Mouse (Mus musculus): ENCODE results near the gene Ripor3. TPM values are rescaled to one million over a fixed set of nuclear protein-coding genes. Genes with fewer than 3 reads are reported as not detected.

The Ripor3 gene
- total RNA-seq, 1 experiment = 0.98 TPM

GRCm38 (mm10) chr2:167980391-167980790, 30.0 kb downstream of the Ripor3 start:
- 0 out of 4 replicates have a peak, but pooled peaks cover 0 to 2% of the 10 kb centered on the region in 2 experiments for H3K4me1 ChIP-seq (ENCODE audit: control insufficient read depth in 2 of 2, insufficient read depth in 2 of 2, low read length in 2 of 2, poor library complexity in 1 of 2)
- in situ Hi-C loops (cut with MboI; ENCODE audit: low sequenced_read_pairs in 2 of 2, unreplicated experiment in 2 of 2) = no loop called here

DNA sequence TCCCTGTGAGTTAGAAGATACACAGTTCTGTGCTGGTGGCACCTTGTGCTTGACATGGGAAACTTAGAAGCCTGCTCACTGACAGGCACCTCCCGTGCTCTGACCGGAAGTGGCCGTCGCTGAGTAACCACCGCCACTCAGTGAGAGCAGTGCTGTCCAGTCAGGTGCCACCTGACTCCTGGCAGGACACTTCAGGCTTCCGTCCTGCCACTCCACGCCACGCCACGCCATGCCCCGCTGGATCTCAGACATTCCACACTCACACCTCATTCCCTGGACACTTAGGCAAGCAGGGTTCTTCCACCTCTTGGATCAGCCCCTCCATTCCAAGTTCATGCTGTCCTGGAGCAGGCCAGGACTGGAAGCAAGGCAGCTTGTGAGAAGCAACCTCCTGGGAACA, 32.1 kb downstream of the Ripor3 start:
- Histone ChIP-seq H3K27ac (ENCODE audit: insufficient read depth, low read depth, low read length, poor library complexity, severe bottlenecking) (no peak overlapping the region), H3K36me3 (ENCODE audit: control insufficient read depth, insufficient read depth, low read length, poor library complexity, severe bottlenecking) (peaks cover 25% of the 10 kb centered on the region), H3K4me1 (ENCODE audit: control insufficient read depth in 2 of 2, insufficient read depth in 2 of 2, low read length in 2 of 2, poor library complexity in 1 of 2) (0 out of 4 replicates have a peak, but pooled peaks cover 0 to 2% of the 10 kb centered on the region in 2 experiments), H3K4me3 (ENCODE audit: insufficient read depth in 1 of 2, low read depth in 1 of 2, low read length in 2 of 2, poor library complexity in 1 of 2, severe bottlenecking in 1 of 2) (no peak overlapping the region), H3K9ac (ENCODE audit: insufficient read depth, low read depth, low read length, poor library complexity, severe bottlenecking) (no peak overlapping the region), H3K9me3 (ENCODE audit: control insufficient read depth, insufficient read depth, low read depth, low read length) (no peaks in the 10 kb centered on the region)
- in situ Hi-C loops (cut with MboI; ENCODE audit: low sequenced_read_pairs in 2 of 2, unreplicated experiment in 2 of 2) = no loop called here
- TF ChIP-seq CHD2 (IDR thresholded peaks at IDR 0.05; ENCODE audit: low read depth, low read length) = no peak
- no peak for TF ChIP-seq ZC3H11A (IDR thresholded peaks at IDR 0.05; ENCODE audit: borderline replicate concordance, low read depth, low read length)
- TF ChIP-seq HCFC1 (IDR thresholded peaks at IDR 0.05; ENCODE audit: borderline replicate concordance, insufficient read depth, low read length) = no peak
- TF ChIP-seq ZNF384 (IDR thresholded peaks at IDR 0.05; ENCODE audit: low read depth, low read length) = no peak
- TF ChIP-seq MAFK (IDR thresholded peaks at IDR 0.05; ENCODE audit: insufficient read depth, low read depth, low read length) = no peak
- DNase-seq (ENCODE audit: low read depth, low spot score) = no peak

More at GRCm38 (mm10) chr2:167980391-167980790, 30.0 kb downstream of the Ripor3 start:
- Histone ChIP-seq H3K9me3 (ENCODE audit: control insufficient read depth, insufficient read depth, low read depth, low read length) (no peaks in the 10 kb centered on the region), H3K36me3 (ENCODE audit: control insufficient read depth, insufficient read depth, low read length, poor library complexity, severe bottlenecking) (peaks cover 13% of the 10 kb centered on the region; the same call in 1 of the 2 replicates), H3K4me3 (ENCODE audit: insufficient read depth in 1 of 2, low read depth in 1 of 2, low read length in 2 of 2, poor library complexity in 1 of 2, severe bottlenecking in 1 of 2) (no peak overlapping the region), H3K27ac (ENCODE audit: insufficient read depth, low read depth, low read length, poor library complexity, severe bottlenecking) (no peak overlapping the region), H3K9ac (ENCODE audit: insufficient read depth, low read depth, low read length, poor library complexity, severe bottlenecking) (no peak overlapping the region; the same call in 1 of the 2 replicates)
- TF ChIP-seq HCFC1 (IDR thresholded peaks at IDR 0.05; ENCODE audit: borderline replicate concordance, insufficient read depth, low read length) (no peak), ZC3H11A (IDR thresholded peaks at IDR 0.05; ENCODE audit: borderline replicate concordance, low read depth, low read length) (no peak), CHD2 (IDR thresholded peaks at IDR 0.05; ENCODE audit: low read depth, low read length) (no peak), MAFK (IDR thresholded peaks at IDR 0.05; ENCODE audit: insufficient read depth, low read depth, low read length) (no peak), ZNF384 (IDR thresholded peaks at IDR 0.05; ENCODE audit: low read depth, low read length) (no peak)
- no peak for DNase-seq (ENCODE audit: low read depth, low spot score)

GRCm38 (mm10) chr2:167975746-167976145, 34.7 kb downstream of the Ripor3 start:
- in situ Hi-C loops (cut with MboI; ENCODE audit: low sequenced_read_pairs in 2 of 2, unreplicated experiment in 2 of 2) = no loop called here
- Histone ChIP-seq H3K27ac (ENCODE audit: insufficient read depth, low read depth, low read length, poor library complexity, severe bottlenecking) (no peak overlapping the region), H3K36me3 (ENCODE audit: control insufficient read depth, insufficient read depth, low read length, poor library complexity, severe bottlenecking) (peaks cover 30% of the 10 kb centered on the region)

GRCm38 (mm10) chr2:167972809-167973208, 37.6 kb downstream of the Ripor3 start:
- in situ Hi-C loops (cut with MboI; ENCODE audit: low sequenced_read_pairs in 2 of 2, unreplicated experiment in 2 of 2) = no loop called here
- H3K36me3 ChIP-seq (ENCODE audit: control insufficient read depth, insufficient read depth, low read length, poor library complexity, severe bottlenecking) = peaks cover 35% of the 10 kb centered on the region
- no peak overlapping the region for H3K4me3 ChIP-seq (ENCODE audit: insufficient read depth in 1 of 2, low read depth in 1 of 2, low read length in 2 of 2, poor library complexity in 1 of 2, severe bottlenecking in 1 of 2)
- H3K9me3 ChIP-seq (ENCODE audit: control insufficient read depth, insufficient read depth, low read depth, low read length) = no peaks in the 10 kb centered on the region
- TF ChIP-seq ZNF384 (IDR thresholded peaks at IDR 0.05; ENCODE audit: low read depth, low read length) (no peak), MAFK (IDR thresholded peaks at IDR 0.05; ENCODE audit: insufficient read depth, low read depth, low read length) (no peak), ZC3H11A (IDR thresholded peaks at IDR 0.05; ENCODE audit: borderline replicate concordance, low read depth, low read length) (no peak), HCFC1 (IDR thresholded peaks at IDR 0.05; ENCODE audit: borderline replicate concordance, insufficient read depth, low read length) (no peak)
- H3K27ac ChIP-seq (ENCODE audit: insufficient read depth, low read depth, low read length, poor library complexity, severe bottlenecking) = no peak overlapping the region
- no peak overlapping the region for H3K9ac ChIP-seq (ENCODE audit: insufficient read depth, low read depth, low read length, poor library complexity, severe bottlenecking)
- DNase-seq (ENCODE audit: low read depth, low spot score) = no peak
- 0 out of 4 replicates have a peak, but pooled peaks cover 0 to 2% of the 10 kb centered on the region in 2 experiments for H3K4me1 ChIP-seq (ENCODE audit: control insufficient read depth in 2 of 2, insufficient read depth in 2 of 2, low read length in 2 of 2, poor library complexity in 1 of 2)

More at GRCm38 (mm10) chr2:167975746-167976145, 34.7 kb downstream of the Ripor3 start:
- Histone ChIP-seq H3K4me3 (ENCODE audit: insufficient read depth in 1 of 2, low read depth in 1 of 2, low read length in 2 of 2, poor library complexity in 1 of 2, severe bottlenecking in 1 of 2) (no peak overlapping the region), H3K4me1 (ENCODE audit: control insufficient read depth in 2 of 2, insufficient read depth in 2 of 2, low read length in 2 of 2, poor library complexity in 1 of 2) (0 out of 4 replicates have a peak, but pooled peaks cover 0 to 2% of the 10 kb centered on the region in 2 experiments), H3K9me3 (ENCODE audit: control insufficient read depth, insufficient read depth, low read depth, low read length) (no peaks in the 10 kb centered on the region), H3K9ac (ENCODE audit: insufficient read depth, low read depth, low read length, poor library complexity, severe bottlenecking) (no peak overlapping the region)
- DNase-seq (ENCODE audit: low read depth, low spot score) = no peak
- TF ChIP-seq ZC3H11A (IDR thresholded peaks at IDR 0.05; ENCODE audit: borderline replicate concordance, low read depth, low read length) (no peak), HCFC1 (IDR thresholded peaks at IDR 0.05; ENCODE audit: borderline replicate concordance, insufficient read depth, low read length) (no peak), MAFK (IDR thresholded peaks at IDR 0.05; ENCODE audit: insufficient read depth, low read depth, low read length) (no peak), ZNF384 (IDR thresholded peaks at IDR 0.05; ENCODE audit: low read depth, low read length) (no peak), CHD2 (IDR thresholded peaks at IDR 0.05; ENCODE audit: low read depth, low read length) (no peak)

Data from ES-E14 (cell line).